Mouse (Mus musculus): ENCODE measurements around the gene Rhoa. TPM values are rescaled to one million over a fixed set of nuclear protein-coding genes. Genes with fewer than 3 reads are reported as not detected.
"Not testable (repeated sequence)": the region's sequence is repeated elsewhere in the genome, so short reads cannot be mapped to it uniquely, and the experiment has no call there.

Gene Rhoa
- polyA plus RNA-seq, 1 experiment, result 148 TPM

GRCm38 (mm10) chr9:108273485-108273884 is 32.4 kb upstream of the Rhoa start:
- H3K4me1 ChIP-seq (replicated peaks; ENCODE audit: control insufficient read depth, insufficient read depth, low read length), result no peaks in the 10 kb centered on the region
- 96% methylated on average over 4 of the region's 4 CpGs for WGBS
- H3K36me3 ChIP-seq (ENCODE audit: control insufficient read depth, insufficient read depth, low read length), result no peaks in the 10 kb centered on the region
- TF ChIP-seq POLR2A (IDR thresholded peaks at IDR 0.05; ENCODE audit: control insufficient read depth, extremely low read depth, insufficient read depth, low read length, poor library complexity) (no peak), CTCF (IDR thresholded peaks at IDR 0.05; ENCODE audit: borderline replicate concordance, control insufficient read depth, extremely low read depth, insufficient read depth, low read length, poor library complexity) (no peak)
- no peak overlapping the region for H3K27ac ChIP-seq (ENCODE audit: control insufficient read depth, insufficient read depth, low read length)
- no peak overlapping the region for H3K4me3 ChIP-seq (ENCODE audit: control insufficient read depth, insufficient read depth, low read length)
- H3K27me3 ChIP-seq (ENCODE audit: control insufficient read depth, insufficient read depth, low read length), result no peaks in the 10 kb centered on the region
- no peak for DNase-seq

- 85% methylated on average over 5 of the region's 5 CpGs for WGBS
- H3K27me3 ChIP-seq (ENCODE audit: control insufficient read depth, insufficient read depth, low read length), result no peaks in the 10 kb centered on the region
- no peak overlapping the region for H3K27ac ChIP-seq (ENCODE audit: control insufficient read depth, insufficient read depth, low read length)
- H3K4me3 ChIP-seq (ENCODE audit: control insufficient read depth, insufficient read depth, low read length), result no peak overlapping the region
- H3K36me3 ChIP-seq (ENCODE audit: control insufficient read depth, insufficient read depth, low read length), result no peaks in the 10 kb centered on the region
- H3K4me1 ChIP-seq (replicated peaks; ENCODE audit: control insufficient read depth, insufficient read depth, low read length), result no peaks in the 10 kb centered on the region
- DNase-seq, result no peak
- TF ChIP-seq CTCF (IDR thresholded peaks at IDR 0.05; ENCODE audit: borderline replicate concordance, control insufficient read depth, extremely low read depth, insufficient read depth, low read length, poor library complexity) (no peak), POLR2A (IDR thresholded peaks at IDR 0.05; ENCODE audit: control insufficient read depth, extremely low read depth, insufficient read depth, low read length, poor library complexity) (no peak)
Observed at GRCm38 (mm10) chr9:108274476-108275330, 31.2 kb upstream of the Rhoa start.

GRCm38 (mm10) chr9:108275331-108275659 is 30.6 kb upstream of the Rhoa start:
- Histone ChIP-seq H3K36me3 (ENCODE audit: control insufficient read depth, insufficient read depth, low read length) (no peaks in the 10 kb centered on the region), H3K27me3 (ENCODE audit: control insufficient read depth, insufficient read depth, low read length) (no peaks in the 10 kb centered on the region), H3K4me1 (replicated peaks; ENCODE audit: control insufficient read depth, insufficient read depth, low read length) (no peaks in the 10 kb centered on the region), H3K4me3 (ENCODE audit: control insufficient read depth, insufficient read depth, low read length) (no peak overlapping the region), H3K27ac (ENCODE audit: control insufficient read depth, insufficient read depth, low read length) (no peak overlapping the region)
- TF ChIP-seq CTCF (IDR thresholded peaks at IDR 0.05; ENCODE audit: borderline replicate concordance, control insufficient read depth, extremely low read depth, insufficient read depth, low read length, poor library complexity), result no peak
- no peak for TF ChIP-seq POLR2A (IDR thresholded peaks at IDR 0.05; ENCODE audit: control insufficient read depth, extremely low read depth, insufficient read depth, low read length, poor library complexity)
- 77% methylated on average over 6 of the region's 6 CpGs for WGBS
- no peak for DNase-seq

GRCm38 (mm10) chr9:108278697-108279450 is 27.1 kb upstream of the Rhoa start:
- DNase-seq, result peak; percentile 48
- Histone ChIP-seq H3K4me3 (ENCODE audit: control insufficient read depth, insufficient read depth, low read length) (no peak overlapping the region), H3K27me3 (ENCODE audit: control insufficient read depth, insufficient read depth, low read length) (no peaks in the 10 kb centered on the region), H3K27ac (ENCODE audit: control insufficient read depth, insufficient read depth, low read length) (no peak overlapping the region), H3K4me1 (replicated peaks; ENCODE audit: control insufficient read depth, insufficient read depth, low read length) (no peaks in the 10 kb centered on the region), H3K36me3 (ENCODE audit: control insufficient read depth, insufficient read depth, low read length) (no peaks in the 10 kb centered on the region)
- TF ChIP-seq POLR2A (IDR thresholded peaks at IDR 0.05; ENCODE audit: control insufficient read depth, extremely low read depth, insufficient read depth, low read length, poor library complexity) (no peak), CTCF (IDR thresholded peaks at IDR 0.05; ENCODE audit: borderline replicate concordance, control insufficient read depth, extremely low read depth, insufficient read depth, low read length, poor library complexity) (no peak)
- WGBS, result 79% methylated on average over 10 of the region's 10 CpGs

- TF ChIP-seq CTCF (IDR thresholded peaks at IDR 0.05; ENCODE audit: borderline replicate concordance, control insufficient read depth, extremely low read depth, insufficient read depth, low read length, poor library complexity) (no peak), POLR2A (IDR thresholded peaks at IDR 0.05; ENCODE audit: control insufficient read depth, extremely low read depth, insufficient read depth, low read length, poor library complexity) (no peak)
- Histone ChIP-seq H3K4me3 (ENCODE audit: control insufficient read depth, insufficient read depth, low read length) (no peak overlapping the region), H3K4me1 (replicated peaks; ENCODE audit: control insufficient read depth, insufficient read depth, low read length) (no peaks in the 10 kb centered on the region), H3K27me3 (ENCODE audit: control insufficient read depth, insufficient read depth, low read length) (no peaks in the 10 kb centered on the region), H3K36me3 (ENCODE audit: control insufficient read depth, insufficient read depth, low read length) (no peaks in the 10 kb centered on the region), H3K27ac (ENCODE audit: control insufficient read depth, insufficient read depth, low read length) (no peak overlapping the region)
- no peak for DNase-seq
- WGBS, result 65% methylated on average over 8 of the region's 8 CpGs
Observed at GRCm38 (mm10) chr9:108280071-108280828, 25.7 kb upstream of the Rhoa start.

GRCm38 (mm10) chr9:108284410-108284809 is 21.5 kb upstream of the Rhoa start:
- no peaks in the 10 kb centered on the region for H3K27me3 ChIP-seq (ENCODE audit: control insufficient read depth, insufficient read depth, low read length)
- no peak overlapping the region for H3K4me3 ChIP-seq (ENCODE audit: control insufficient read depth, insufficient read depth, low read length)
- no peaks in the 10 kb centered on the region for H3K4me1 ChIP-seq (replicated peaks; ENCODE audit: control insufficient read depth, insufficient read depth, low read length)
- H3K36me3 ChIP-seq (ENCODE audit: control insufficient read depth, insufficient read depth, low read length), result no peaks in the 10 kb centered on the region
- 6% methylated on average over 6 of the region's 6 CpGs for WGBS
- DNase-seq, result peak; percentile 79
- no peak for TF ChIP-seq CTCF (IDR thresholded peaks at IDR 0.05; ENCODE audit: borderline replicate concordance, control insufficient read depth, extremely low read depth, insufficient read depth, low read length, poor library complexity)
- TF ChIP-seq POLR2A (IDR thresholded peaks at IDR 0.05; ENCODE audit: control insufficient read depth, extremely low read depth, insufficient read depth, low read length, poor library complexity), result no peak
- no peak overlapping the region for H3K27ac ChIP-seq (ENCODE audit: control insufficient read depth, insufficient read depth, low read length)

GRCm38 (mm10) chr9:108287526-108288238 is 18.2 kb upstream of the Rhoa start:
- WGBS, result 74% methylated on average over 6 of the region's 6 CpGs
- H3K27me3 ChIP-seq (ENCODE audit: control insufficient read depth, insufficient read depth, low read length); H3K36me3 ChIP-seq (ENCODE audit: control insufficient read depth, insufficient read depth, low read length); H3K27ac ChIP-seq (ENCODE audit: control insufficient read depth, insufficient read depth, low read length); DNase-seq; H3K4me3 ChIP-seq (ENCODE audit: control insufficient read depth, insufficient read depth, low read length); H3K4me1 ChIP-seq (replicated peaks; ENCODE audit: control insufficient read depth, insufficient read depth, low read length): not testable (repeated sequence)

All from thymus, adult 2 months (tissue).